Mouse (Mus musculus) left cerebral cortex, adult 9 months (tissue): ENCODE data around the gene Ddx51.

Experiments
- DNase-seq, 2 experiments: peaks; one replicate each; pipeline ENCODE4 v3.0.0; 2022; ENCODE audit warnings: low spot score in 2 of 2

Gene Ddx51

GRCm38 (mm10) chr5:110659682-110660081 is 6.4 kb downstream of the Ddx51 start:
- no peak for DNase-seq

GRCm38 (mm10) chr5:110664041-110664440 is 10.8 kb downstream of the Ddx51 start:
- no peak for DNase-seq

- no peak for DNase-seq
Observed at GRCm38 (mm10) chr5:110664750-110665269, 11.6 kb downstream of the Ddx51 start.

GRCm38 (mm10) chr5:110665486-110666121 is 12.4 kb downstream of the Ddx51 start:
- DNase-seq, result no peak

- no peak for DNase-seq
Observed at GRCm38 (mm10) chr5:110682041-110682440, 28.8 kb downstream of the Ddx51 start.

- DNase-seq, result no peak
Observed at GRCm38 (mm10) chr5:110698617-110699016, 45.4 kb downstream of the Ddx51 start.

GRCm38 (mm10) chr5:110704004-110704403 is 50.8 kb downstream of the Ddx51 start:
- no peak for DNase-seq

- DNase-seq, result peak; percentile 25 to 50
Observed at GRCm38 (mm10) chr5:110709256-110709655, 56.0 kb downstream of the Ddx51 start.
